Comparison of ENCODE assay signal across 9 mouse cellular contexts in genomic region chr10:122553124-122553822, GRCm38 (mm10).
DNase-seq lines count a peak whose midpoint lies in the region; TF ChIP-seq lines count a peak whose summit lies in the region.
"Had no signal": no experiment of that assay in that cellular context is flagged by ENCODE, and none has a peak within 500 bp of the region (broad histone marks: within the 10 kb centered on the region; RNA-seq: fewer than 3 reads in every experiment).

No protein-coding gene starts in this region.

- no peak overlapping the region for H3K27ac ChIP-seq in cortical plate, adult 2 months (ENCODE audit: insufficient read depth, low read length)

- peak; percentile 79 for TF ChIP-seq CTCF in cortical plate, adult 2 months (IDR thresholded peaks at IDR 0.05; ENCODE audit: extremely low read depth, insufficient read depth, low read length)

- H3K4me1 ChIP-seq in cortical plate, adult 2 months (ENCODE audit: control insufficient read depth, insufficient read depth, low read length) = no peaks in the 10 kb centered on the region

- intact Hi-C loops in gastrocnemius, postnatal 36 days (cut with DNase I) = loop anchor here (10.0 kb wide), 2 partner anchors 452 to 552 kb away; no protein-coding TSS in a partner anchor

- TF ChIP-seq POLR2A in cortical plate, adult 2 months (IDR thresholded peaks at IDR 0.05; ENCODE audit: extremely low read depth, insufficient read depth, low read length) = no peak

- DNase-seq in CD8-positive naive resting alpha-beta T cell, adult 2 months (ENCODE audit: low read depth in 2 of 2, low spot score in 2 of 2) = peak; percentile 45 to 54
- peak; percentile 55 for DNase-seq in R1 (ENCODE audit: low read depth, low spot score)
- peak; percentile 57 for DNase-seq in heart, postnatal 4 days
- DNase-seq in kidney, postnatal 4 days = peak; percentile 51 to 70
- DNase-seq in lung, postnatal 36 days = peak; percentile 69
- DNase-seq in right cerebral cortex, adult 2 months (ENCODE audit: low spot score in 2 of 2) = peak; percentile 71
- no peak for DNase-seq in gastrocnemius, postnatal 36 days

- no peak overlapping the region for H3K4me3 ChIP-seq in cortical plate, adult 2 months (ENCODE audit: insufficient read depth, low read length)
- H3K4me3 ChIP-seq: myocyte had no signal

Comparison
In these comparisons a context has a peak if more than half of its experiments do, and no peak if none do; other contexts are left out.
1. DNase-seq: peak in CD8-positive naive resting alpha-beta T cell, adult 2 months (2 of 2), R1 (single experiment), heart, postnatal 4 days (single experiment), kidney, postnatal 4 days (2 of 2), lung, postnatal 36 days (single experiment) and right cerebral cortex, adult 2 months (2 of 2); none in gastrocnemius, postnatal 36 days (0 of 2).